Mouse (Mus musculus) midbrain, embryonic 16.5 days (tissue): ENCODE data around the gene Atf4. TPM values are rescaled to one million over a fixed set of nuclear protein-coding genes. Genes with fewer than 3 reads are reported as not detected.

Experiments
- ATAC-seq: fragments of 200-750 bp; cut with Nextera tagmentation; 2 replicates; pipeline ENCODE4 v1.8.0; 2017; ENCODE audit warnings: moderate TSS enrichment
- H3K27ac ChIP-seq: fragments of 300-500 bp; sonication (generic); 2 replicates; pipeline ENCODE4 v1.5.1; 2014; ENCODE audit warnings: mild to moderate bottlenecking, low read length, mixed read lengths
- H3K27me3 ChIP-seq: fragments of 300-500 bp; sonication (generic); 2 replicates; pipeline ENCODE4 v1.6.1; 2014; ENCODE audit warnings: low read depth, low read length, mixed read lengths; ENCODE audit not compliant: control insufficient read depth, insufficient read depth
- H3K36me3 ChIP-seq: fragments of 300-500 bp; sonication (generic); 2 replicates; pipeline ENCODE4 v1.6.1; 2014; ENCODE audit warnings: mild to moderate bottlenecking, low read length, moderate library complexity, mixed read lengths; ENCODE audit not compliant: control insufficient read depth, insufficient read depth
- H3K4me1 ChIP-seq: fragments of 300-500 bp; sonication (generic); 2 replicates; pipeline ENCODE4 v1.6.1; 2014; ENCODE audit warnings: mild to moderate bottlenecking, low read length, mixed read lengths; ENCODE audit not compliant: control insufficient read depth, insufficient read depth
- H3K4me2 ChIP-seq: fragments of 300-500 bp; sonication (generic); 2 replicates; pipeline ENCODE4 v1.6.1; 2014; ENCODE audit warnings: mild to moderate bottlenecking, low read length, mixed read lengths
- H3K4me3 ChIP-seq: fragments of 300-500 bp; sonication (generic); 2 replicates; pipeline ENCODE4 v1.5.1; 2014; ENCODE audit warnings: low read depth, mild to moderate bottlenecking, low read length, moderate library complexity, mixed read lengths
- H3K9ac ChIP-seq: fragments of 300-500 bp; sonication (generic); 2 replicates; pipeline ENCODE4 v1.6.1; 2014; ENCODE audit warnings: low read depth, low read length, mixed read lengths
- H3K9me3 ChIP-seq: fragments of 300-500 bp; sonication (generic); replicated peaks from 2 replicates; pipeline ENCODE4 v1.6.1; 2014; ENCODE audit warnings: mild to moderate bottlenecking, low read length, mixed read lengths; ENCODE audit not compliant: control insufficient read depth, poor library complexity, severe bottlenecking
- WGBS: fragments of 180-500 bp; shearing (Covaris S2); extraction: QIAGEN DNeasy Blood & Tissue Kit; methylation state at CpG from one replicate; pipeline ENCODE4 v1.1.7; 2014; 5-methylcytosine and 5-hydroxymethylcytosine counted together
- polyA plus RNA-seq: library from polyadenylated mRNA; unstranded; fragments of >200 nt; fragmentation: Nextera tagmentation; extraction: Ambion mirVana; gene quantifications from 2 replicates; pipeline ENCODE4 v1.2.1, GENCODE M21; 2015

The Atf4 gene
- polyA plus RNA-seq, 1 experiment from 2014 or later, result 125 TPM

DNA sequence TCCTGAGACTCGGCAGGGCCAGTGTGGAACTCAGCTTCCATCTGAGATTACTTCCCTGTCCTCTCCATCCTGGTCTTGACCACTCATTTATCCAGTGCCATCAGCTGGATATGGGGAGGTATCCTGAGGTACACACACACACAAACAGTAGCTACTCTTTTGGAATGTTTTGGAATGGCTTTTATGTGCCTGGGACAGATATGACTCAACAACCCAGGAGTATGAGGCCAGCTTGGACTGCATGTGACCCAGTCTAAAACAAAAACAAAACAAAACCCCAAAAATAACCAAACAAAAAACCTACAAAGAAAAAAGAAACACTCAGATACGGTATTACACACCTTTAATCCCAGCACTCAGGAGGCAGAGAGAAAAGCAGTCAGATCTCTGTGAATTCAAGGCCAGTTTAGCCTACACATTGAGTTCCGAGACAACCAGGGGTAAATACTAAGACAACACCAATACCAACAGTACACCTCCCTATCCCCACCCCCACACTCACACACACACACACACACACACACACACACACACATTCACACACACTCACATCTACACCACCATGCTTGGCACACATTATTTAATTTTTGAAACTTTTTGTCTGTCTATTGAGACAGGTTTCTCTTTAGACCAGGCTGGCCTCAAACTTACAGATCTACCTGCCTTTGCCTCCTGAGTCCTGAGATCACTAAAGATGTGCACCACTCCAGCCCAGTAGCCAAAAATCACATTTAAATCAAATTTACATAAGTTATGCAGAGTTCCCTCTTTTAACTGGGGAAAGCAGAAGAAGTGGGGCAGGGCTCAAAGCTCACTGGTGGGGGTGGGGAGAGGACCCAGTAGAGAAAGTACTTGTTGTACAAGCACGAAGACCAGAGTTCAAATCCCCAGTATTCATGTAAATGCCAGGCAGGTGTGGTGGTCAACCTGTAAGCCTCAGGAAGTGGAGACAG is 35.0 kb upstream of the Atf4 start:
- no peak overlapping the region for H3K9ac ChIP-seq
- H3K27me3 ChIP-seq, result no peaks in the 10 kb centered on the region
- no peak overlapping the region for H3K27ac ChIP-seq
- no peak overlapping the region for H3K4me3 ChIP-seq
- no peaks in the 10 kb centered on the region for H3K36me3 ChIP-seq
- 75% methylated on average over 4 of the region's 4 CpGs for WGBS
- no peaks in the 10 kb centered on the region for H3K9me3 ChIP-seq
- H3K4me1 ChIP-seq, result no peaks in the 10 kb centered on the region
- no peak for ATAC-seq
- H3K4me2 ChIP-seq, result no peak overlapping the region

DNA sequence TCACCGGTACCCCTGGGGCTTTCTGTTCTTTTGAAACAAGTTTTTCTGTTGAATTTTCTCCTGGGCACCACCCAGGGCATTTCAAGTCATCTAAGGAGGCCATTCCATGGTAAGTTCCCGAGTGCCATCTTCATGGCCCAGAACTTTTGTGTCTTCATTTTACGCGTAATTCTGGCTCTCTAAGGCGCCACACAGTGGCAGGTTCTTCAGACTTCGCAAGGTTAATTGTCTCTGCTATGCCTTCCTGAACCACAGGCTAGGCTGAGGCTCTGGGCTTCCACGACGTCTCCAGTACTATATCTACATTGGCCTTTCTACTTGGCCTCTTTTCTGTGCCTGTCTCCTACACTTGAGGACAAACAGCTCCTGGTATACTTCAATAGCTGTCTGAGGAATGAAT is 34.0 kb upstream of the Atf4 start:
- Histone ChIP-seq H3K4me2 (no peak overlapping the region), H3K9ac (no peak overlapping the region), H3K4me1 (no peaks in the 10 kb centered on the region), H3K27ac (no peak overlapping the region), H3K9me3 (no peaks in the 10 kb centered on the region), H3K27me3 (no peaks in the 10 kb centered on the region), H3K4me3 (no peak overlapping the region), H3K36me3 (no peaks in the 10 kb centered on the region)
- no peak for ATAC-seq
- WGBS, result 67% methylated on average over 8 of the region's 8 CpGs

DNA sequence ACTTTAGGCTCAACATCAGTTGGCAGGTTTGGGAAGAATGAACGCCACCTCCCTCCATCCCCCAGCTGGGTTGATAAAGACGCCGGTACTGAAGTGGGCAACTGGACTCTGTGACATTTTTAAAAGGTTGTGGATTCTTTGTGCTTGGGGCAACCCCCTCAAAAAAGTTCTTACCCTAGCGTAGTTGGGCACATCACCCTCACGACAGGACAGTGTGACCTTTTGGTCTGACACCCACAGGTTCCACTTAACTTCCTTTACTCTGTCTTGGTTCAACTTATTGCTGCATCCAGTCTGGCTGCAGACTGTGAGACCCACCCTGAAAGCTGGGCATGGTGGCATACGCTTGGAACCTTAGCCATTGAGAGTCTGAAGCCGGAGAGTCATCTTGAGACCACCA is 31.2 kb upstream of the Atf4 start:
- Histone ChIP-seq H3K4me1 (no peaks in the 10 kb centered on the region), H3K27me3 (no peaks in the 10 kb centered on the region), H3K9me3 (no peaks in the 10 kb centered on the region), H3K9ac (no peak overlapping the region), H3K36me3 (no peaks in the 10 kb centered on the region), H3K27ac (no peak overlapping the region), H3K4me2 (no peak overlapping the region), H3K4me3 (no peak overlapping the region)
- ATAC-seq, result no peak
- WGBS, result 92% methylated on average over 7 of the region's 7 CpGs

DNA sequence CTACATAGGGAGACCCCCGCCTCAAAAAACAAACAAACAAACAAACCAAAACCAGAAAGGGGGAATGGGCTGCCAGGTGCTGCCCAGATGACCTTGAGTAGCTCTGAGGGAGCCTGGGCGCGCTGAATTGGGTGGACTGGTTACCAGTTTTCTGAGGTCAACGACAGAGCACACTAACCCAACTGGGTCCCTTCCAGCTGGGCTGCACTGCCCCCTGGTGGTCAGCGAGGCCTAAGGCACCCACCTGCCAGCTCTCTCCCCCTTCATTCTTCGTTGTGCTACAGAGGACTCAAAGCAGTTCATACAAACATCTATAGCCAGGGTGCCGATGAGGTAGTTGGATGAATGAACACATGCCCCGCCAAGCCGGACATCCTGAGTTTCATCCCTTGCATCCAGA is 29.8 kb upstream of the Atf4 start:
- no peaks in the 10 kb centered on the region for H3K9me3 ChIP-seq
- no peak overlapping the region for H3K4me3 ChIP-seq
- no peak for ATAC-seq
- H3K4me1 ChIP-seq, result no peaks in the 10 kb centered on the region
- no peaks in the 10 kb centered on the region for H3K27me3 ChIP-seq
- H3K27ac ChIP-seq, result no peak overlapping the region
- no peaks in the 10 kb centered on the region for H3K36me3 ChIP-seq
- H3K4me2 ChIP-seq, result no peak overlapping the region
- no peak overlapping the region for H3K9ac ChIP-seq
- 25% methylated on average over 9 of the region's 9 CpGs for WGBS

DNA sequence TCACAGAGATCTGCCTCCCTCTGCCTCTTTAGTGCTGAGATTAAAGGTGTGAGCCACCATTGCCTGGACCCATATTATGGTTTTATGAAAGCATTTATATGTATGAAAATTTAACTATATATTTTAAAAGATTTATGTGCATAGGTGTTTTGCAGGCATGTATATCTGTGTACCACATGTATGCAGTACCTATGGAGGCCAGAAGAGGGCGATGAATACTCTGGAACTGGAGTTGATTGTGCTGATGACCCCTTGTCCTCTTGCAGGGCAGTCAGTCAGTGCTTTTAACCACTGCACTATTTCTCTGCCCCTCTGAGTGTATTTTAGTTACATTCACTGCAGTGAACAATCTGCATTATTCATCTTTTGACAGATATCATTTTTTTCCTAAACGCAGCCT is 29.2 kb upstream of the Atf4 start:
- Histone ChIP-seq H3K4me1 (no peaks in the 10 kb centered on the region), H3K27ac (no peak overlapping the region), H3K36me3 (no peaks in the 10 kb centered on the region), H3K27me3 (no peaks in the 10 kb centered on the region), H3K4me3 (no peak overlapping the region), H3K4me2 (no peak overlapping the region), H3K9ac (no peak overlapping the region), H3K9me3 (no peaks in the 10 kb centered on the region)
- WGBS, result 50% methylated on average over 2 of the region's 2 CpGs
- no peak for ATAC-seq

DNA sequence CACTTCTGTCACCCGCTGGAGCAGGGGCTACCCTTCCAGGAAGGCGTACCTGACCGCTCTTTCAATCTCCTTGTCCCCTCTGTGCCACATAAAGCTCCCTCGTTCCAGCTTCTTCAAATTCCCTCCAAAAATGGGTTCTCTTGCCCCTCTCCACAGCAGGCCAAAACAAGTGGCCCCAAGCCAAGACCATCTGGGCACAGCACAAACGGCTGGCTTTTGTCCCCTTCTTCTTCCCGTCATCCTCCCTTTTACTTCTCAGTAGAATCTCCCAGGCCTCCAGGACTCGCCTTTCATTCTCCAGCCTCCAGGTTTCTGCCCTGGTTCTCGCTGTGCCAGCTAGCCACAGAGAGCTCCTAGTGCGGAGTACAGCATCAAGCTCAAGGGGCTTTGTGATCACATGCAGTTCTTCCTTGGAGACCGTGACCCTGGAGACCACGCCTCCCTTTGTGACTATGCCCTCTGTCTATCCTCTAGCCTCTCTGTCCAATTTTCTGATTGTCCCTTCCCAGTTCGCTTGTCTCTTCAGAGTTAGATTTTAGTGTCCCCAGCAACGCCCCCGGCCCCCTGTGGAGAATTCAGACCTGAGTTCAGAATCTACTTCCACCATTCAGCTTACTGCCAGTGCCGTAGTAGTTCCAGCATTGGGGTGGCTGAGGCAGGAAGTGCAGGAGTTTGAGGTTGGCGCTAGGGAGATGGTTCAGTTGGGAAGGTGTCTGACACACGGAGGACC is 26.7 kb upstream of the Atf4 start:
- 58% methylated on average over 17 of the region's 17 CpGs for WGBS

DNA sequence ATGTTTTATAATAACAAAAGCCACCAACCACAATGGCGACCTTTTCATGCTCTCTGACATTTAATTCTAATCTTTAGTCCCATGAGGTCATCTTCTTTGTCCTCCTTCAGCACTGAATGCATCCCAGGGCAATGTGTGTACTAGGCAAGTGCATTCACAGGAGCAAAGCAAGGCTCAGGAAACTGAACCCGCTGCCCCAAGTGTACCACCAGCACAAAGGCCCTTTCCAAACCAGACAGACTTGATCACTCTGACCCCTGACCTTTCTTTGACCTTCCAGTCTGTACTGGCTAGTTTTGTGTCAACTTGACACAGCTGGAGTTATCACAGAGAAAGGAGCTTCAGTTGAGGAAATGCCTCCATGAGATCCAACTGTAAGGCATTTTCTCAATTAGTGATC is 22.7 kb upstream of the Atf4 start:
- no peak overlapping the region for H3K4me3 ChIP-seq
- H3K4me2 ChIP-seq, result no peak overlapping the region
- ATAC-seq, result no peak
- H3K9ac ChIP-seq, result no peak overlapping the region
- WGBS, result 42% methylated on average over 2 of the region's 2 CpGs
- H3K4me1 ChIP-seq, result peaks cover 11% of the 10 kb centered on the region
- H3K27ac ChIP-seq, result no peak overlapping the region
- no peaks in the 10 kb centered on the region for H3K27me3 ChIP-seq
- no peaks in the 10 kb centered on the region for H3K36me3 ChIP-seq
- H3K9me3 ChIP-seq, result no peaks in the 10 kb centered on the region

More for the DNA sequence above, 26.7 kb upstream of the Atf4 start:
- Histone ChIP-seq H3K9ac (no peak overlapping the region), H3K27ac (no peak overlapping the region), H3K4me3 (no peak overlapping the region), H3K9me3 (no peaks in the 10 kb centered on the region), H3K4me2 (no peak overlapping the region; the same call in 1 of the 2 replicates), H3K36me3 (no peaks in the 10 kb centered on the region), H3K4me1 (peaks cover under 1% of the 10 kb centered on the region; the same call in 1 of the 2 replicates), H3K27me3 (no peaks in the 10 kb centered on the region)
- no peak for ATAC-seq

DNA sequence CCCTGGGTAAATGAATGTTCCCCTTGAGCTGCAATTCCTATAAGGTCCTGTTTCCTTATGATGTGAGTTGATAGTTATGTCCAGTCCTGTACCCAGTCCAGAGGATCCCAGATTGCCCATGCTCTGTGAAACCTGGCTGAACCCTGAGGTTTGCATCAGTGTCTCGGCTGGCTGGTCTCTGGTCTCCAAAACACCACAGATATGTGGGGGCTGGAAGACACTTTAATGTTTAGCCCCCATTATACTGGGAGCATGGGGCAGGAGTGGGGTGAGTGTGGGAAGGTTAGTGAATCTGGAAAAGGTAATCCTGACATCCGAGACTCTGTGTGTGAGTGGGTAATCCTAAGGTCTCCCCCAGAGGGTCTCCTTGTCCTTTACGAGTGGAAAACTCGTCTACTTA is 21.9 kb upstream of the Atf4 start:
- WGBS, result 66% methylated on average over 4 of the region's 4 CpGs
- H3K4me1 ChIP-seq, result peaks cover 11% of the 10 kb centered on the region
- 0 out of 2 replicates have a peak, but pooled peaks have one; percentile 25 for ATAC-seq
- no peak overlapping the region for H3K4me2 ChIP-seq
- peak overlapping the region; percentile 83; the same call in 1 of the 2 replicates for H3K9ac ChIP-seq
- H3K9me3 ChIP-seq, result no peaks in the 10 kb centered on the region
- H3K27ac ChIP-seq, result peak overlapping the region; percentile 83
- H3K4me3 ChIP-seq, result no peak overlapping the region
- no peaks in the 10 kb centered on the region for H3K36me3 ChIP-seq
- H3K27me3 ChIP-seq, result no peaks in the 10 kb centered on the region
